Mouse (Mus musculus) hindbrain, postnatal 0 days (tissue): Measurements from ENCODE around the gene Mymk. TPM values are rescaled to one million over a fixed set of nuclear protein-coding genes. Genes with fewer than 3 reads are reported as not detected.

ENCODE experiments used
- ATAC-seq: fragments of 200-750 bp; cut with Nextera tagmentation; 2 replicates; pipeline ENCODE4 v1.8.0; 2017; ENCODE audit warnings: mild to moderate bottlenecking, moderate TSS enrichment, moderate library complexity
- DNase-seq: peaks from one replicate; pipeline ENCODE4 v3.0.0-alpha.2; 2015; ENCODE audit warnings: low spot score
- H3K27ac ChIP-seq: fragments of 300-500 bp; sonication (generic); 2 replicates; pipeline ENCODE4 v1.5.1; 2014; ENCODE audit warnings: mild to moderate bottlenecking
- H3K27me3 ChIP-seq: fragments of 300-500 bp; sonication (generic); 2 replicates; pipeline ENCODE4 v1.6.1; 2014; ENCODE audit warnings: low read length, mixed read lengths; ENCODE audit not compliant: insufficient read depth
- H3K36me3 ChIP-seq: fragments of 300-500 bp; sonication (generic); 2 replicates; pipeline ENCODE4 v1.6.1; 2014; ENCODE audit warnings: low read length, mixed read lengths; ENCODE audit not compliant: insufficient read depth
- H3K4me1 ChIP-seq: fragments of 300-500 bp; sonication (generic); 2 replicates; pipeline ENCODE4 v1.6.1; 2014; ENCODE audit warnings: antibody characterized with exemption, low read length, mixed read lengths; ENCODE audit not compliant: insufficient read depth
- H3K4me2 ChIP-seq: fragments of 300-500 bp; sonication (generic); 2 replicates; pipeline ENCODE4 v1.6.1; 2014; ENCODE audit warnings: low read depth, mild to moderate bottlenecking, low read length, moderate library complexity, mixed read lengths
- H3K4me3 ChIP-seq: fragments of 300-500 bp; sonication (generic); 2 replicates; pipeline ENCODE4 v1.5.1; 2014; ENCODE audit warnings: low read length
- H3K9ac ChIP-seq: fragments of 300-500 bp; sonication (generic); replicated peaks from 2 replicates; pipeline ENCODE4 v1.6.1; 2014; ENCODE audit warnings: mild to moderate bottlenecking, low read length, moderate library complexity, mixed read lengths
- H3K9me3 ChIP-seq: fragments of 300-500 bp; sonication (generic); 2 replicates; pipeline ENCODE4 v1.6.1; 2016; ENCODE audit warnings: low read length, mixed read lengths
- CTCF ChIP-seq: IDR thresholded peaks from 2 replicates; pipeline ENCODE4 v1.5.1; 2016; ENCODE audit warnings: antibody characterized with exemption, control low read depth, low read depth
- WGBS: fragments of 180-500 bp; shearing (Covaris S2); extraction: QIAGEN DNeasy Blood & Tissue Kit; methylation state at CpG from one replicate; pipeline ENCODE4 v1.1.7; 2014; 5-methylcytosine and 5-hydroxymethylcytosine counted together
- polyA plus RNA-seq: library from polyadenylated mRNA; unstranded; fragments of >200 nt; fragmentation: Nextera tagmentation; extraction: Ambion mirVana; gene quantifications from 2 replicates; pipeline ENCODE4 v1.2.1, GENCODE M21; 2015
- total RNA-seq: library from RNA; depleted of rRNA; stranded (reverse); fragments of >200 nt; gene quantifications from 2 replicates; pipeline ENCODE4 v1.2.3, GENCODE M21; 2014; rRNA removed

Gene Mymk
- total and polyA plus RNA-seq, 2 experiments from 2014 or later = 0.30 TPM; not detected in 1

DNA sequence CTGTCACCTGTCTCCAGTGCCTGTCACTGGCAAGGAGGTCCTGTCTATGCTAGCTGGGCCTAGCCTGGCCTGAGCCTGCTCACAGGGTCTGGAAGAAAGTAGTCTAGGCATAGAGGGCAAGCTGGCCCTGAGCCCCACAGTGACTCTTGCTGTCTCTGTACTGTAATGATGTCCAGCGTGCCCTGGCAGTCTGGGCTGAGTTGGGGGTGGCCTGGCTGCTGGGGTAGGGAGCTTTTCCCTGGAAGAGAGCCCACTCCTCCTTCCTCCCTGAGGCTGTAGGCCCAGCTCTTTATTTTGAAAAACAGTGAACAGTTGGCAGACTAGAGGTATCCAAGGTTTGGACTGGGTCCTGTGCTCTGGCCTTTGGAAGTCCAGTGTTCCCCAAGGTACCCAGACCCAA lies 50.9 kb downstream of the Mymk start:
- Histone ChIP-seq H3K36me3 (peaks cover 13% of the 10 kb centered on the region), H3K4me1 (no peaks in the 10 kb centered on the region), H3K4me3 (no peak overlapping the region), H3K9me3 (no peaks in the 10 kb centered on the region), H3K9ac (no peak overlapping the region), H3K4me2 (no peak overlapping the region), H3K27ac (peak overlapping the region; percentile 36; the same call in 1 of the 2 replicates), H3K27me3 (no peaks in the 10 kb centered on the region)
- ATAC-seq = peak; percentile 8; the same call in 1 of the 2 replicates
- DNase-seq = no peak
- TF ChIP-seq CTCF = no peak
- WGBS = 40% methylated on average over 1 of the region's 1 CpGs

DNA sequence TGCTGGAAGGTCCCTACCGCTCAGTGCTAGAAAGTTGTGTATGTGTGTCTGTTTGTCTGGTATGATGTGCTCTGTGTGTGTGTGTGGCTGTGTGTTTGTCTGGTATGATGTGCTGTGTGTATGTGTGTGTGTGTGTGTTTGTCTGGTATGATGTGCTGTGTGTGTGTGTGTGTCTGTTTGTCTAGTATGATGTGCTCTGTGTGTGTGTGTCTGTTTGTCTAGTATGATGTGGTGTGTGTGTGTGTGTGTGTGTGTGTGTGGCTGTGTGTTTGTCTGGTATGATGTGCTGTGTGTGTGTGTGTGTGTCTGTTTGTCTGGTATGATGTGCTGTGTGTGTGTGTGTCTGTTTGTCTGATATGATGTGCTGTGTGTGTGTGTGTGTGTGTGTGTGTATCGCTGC lies 52.4 kb downstream of the Mymk start:
- TF ChIP-seq CTCF = no peak
- no peaks in the 10 kb centered on the region for H3K27me3 ChIP-seq
- no peaks in the 10 kb centered on the region for H3K4me1 ChIP-seq
- no peaks in the 10 kb centered on the region for H3K9me3 ChIP-seq
- DNase-seq (no peak), ATAC-seq (no peak)
- no peak overlapping the region for H3K9ac ChIP-seq
- peaks cover 28% of the 10 kb centered on the region for H3K36me3 ChIP-seq
- WGBS = 93% methylated on average over 2 of the region's 2 CpGs
- no peak overlapping the region for H3K27ac ChIP-seq
- H3K4me3 ChIP-seq = no peak overlapping the region
- no peak overlapping the region for H3K4me2 ChIP-seq

DNA sequence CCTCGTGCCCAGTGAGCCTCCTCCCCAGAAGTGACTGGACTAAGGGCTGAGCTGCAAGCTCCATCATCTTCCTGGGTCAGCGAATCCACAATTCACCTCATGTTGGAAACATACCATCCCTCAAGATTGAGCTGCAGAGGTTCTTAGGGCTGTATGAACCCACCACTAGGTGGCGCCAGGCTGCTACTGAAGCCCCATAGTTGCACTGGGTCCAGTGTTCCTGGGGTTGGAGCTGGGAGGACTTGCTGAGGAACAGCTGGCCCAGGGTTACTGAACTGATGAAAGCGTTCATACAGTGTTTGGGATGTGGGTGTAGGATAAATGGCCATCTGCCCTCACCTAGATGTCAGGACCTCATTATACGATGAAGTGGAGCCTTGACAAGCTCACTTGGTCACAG lies 54.2 kb downstream of the Mymk start:
- TF ChIP-seq CTCF = peak; percentile 97
- Histone ChIP-seq H3K27ac (no peak overlapping the region), H3K4me1 (no peaks in the 10 kb centered on the region), H3K9ac (no peak overlapping the region), H3K4me2 (no peak overlapping the region), H3K36me3 (peaks cover 38% of the 10 kb centered on the region), H3K9me3 (no peaks in the 10 kb centered on the region), H3K27me3 (no peaks in the 10 kb centered on the region), H3K4me3 (no peak overlapping the region)
- DNase-seq (peak; percentile 81), ATAC-seq (peak; percentile 81)
- WGBS = 50% methylated on average over 5 of the region's 5 CpGs

Other genes starting within 250 kb of the Mymk start
- 0.86 TPM in 1 of 2 replicates, not detected in the other for gene Abo, start 207.2 kb downstream of the Mymk start, total RNA-seq
- not detected in 2 replicates for gene Abo, start 207.2 kb downstream of the Mymk start, polyA plus RNA-seq
- 13.9 and 16.5 TPM in 2 replicates for gene Surf6, start 169.3 kb downstream of the Mymk start, total RNA-seq
- gene Surf6, start 169.3 kb downstream of the Mymk start, polyA plus RNA-seq = 20.5 and 22.3 TPM in 2 replicates
- 116 and 122 TPM in 2 replicates for gene Med22, start 161.5 kb downstream of the Mymk start, total RNA-seq
- gene Med22, start 161.5 kb downstream of the Mymk start, polyA plus RNA-seq = 125 and 141 TPM in 2 replicates
- 863 and 1,008 TPM in 2 replicates for gene Rpl7a, start 161.4 kb downstream of the Mymk start, total RNA-seq
- 446 and 467 TPM in 2 replicates for gene Rpl7a, start 161.4 kb downstream of the Mymk start, polyA plus RNA-seq
- gene Surf2, start 155.8 kb downstream of the Mymk start, total RNA-seq = 16.3 and 24.4 TPM in 2 replicates
- 50.4 and 54.6 TPM in 2 replicates for gene Surf2, start 155.8 kb downstream of the Mymk start, polyA plus RNA-seq
- 63.1 and 63.4 TPM in 2 replicates for gene Surf1, start 155.6 kb downstream of the Mymk start, total RNA-seq
- gene Surf1, start 155.6 kb downstream of the Mymk start, polyA plus RNA-seq = 112 and 117 TPM in 2 replicates
- gene Surf4, start 138.3 kb downstream of the Mymk start, total RNA-seq = 126 TPM in 2 replicates
- 97.8 and 107 TPM in 2 replicates for gene Surf4, start 138.3 kb downstream of the Mymk start, polyA plus RNA-seq
- not detected in 2 replicates for gene Stkld1, start 138.1 kb downstream of the Mymk start, total RNA-seq
- 0.23 and 0.33 TPM in 2 replicates for gene Stkld1, start 138.1 kb downstream of the Mymk start, polyA plus RNA-seq
- gene Rexo4, start 107.8 kb downstream of the Mymk start, total RNA-seq = 35.3 and 38.0 TPM in 2 replicates
- 25.0 and 26.3 TPM in 2 replicates for gene Rexo4, start 107.8 kb downstream of the Mymk start, polyA plus RNA-seq
- gene Adamts13, start 98.8 kb downstream of the Mymk start, total RNA-seq = not detected in 2 replicates
- not detected in 2 replicates for gene Adamts13, start 98.8 kb downstream of the Mymk start, polyA plus RNA-seq
- 50.1 and 50.4 TPM in 2 replicates for gene Cacfd1, start 62.3 kb downstream of the Mymk start, total RNA-seq
- 89.1 and 90.6 TPM in 2 replicates for gene Cacfd1, start 62.3 kb downstream of the Mymk start, polyA plus RNA-seq
- gene Slc2a6, start 44.2 kb downstream of the Mymk start, total RNA-seq = 29.2 and 30.9 TPM in 2 replicates
- 16.7 and 19.2 TPM in 2 replicates for gene Slc2a6, start 44.2 kb downstream of the Mymk start, polyA plus RNA-seq
- gene Adamtsl2, start 7.2 kb upstream of the Mymk start, total RNA-seq = 8.7 and 9.9 TPM in 2 replicates
- 4.4 and 5.3 TPM in 2 replicates for gene Adamtsl2, start 7.2 kb upstream of the Mymk start, polyA plus RNA-seq
- gene Fam163b, start 70.3 kb upstream of the Mymk start, total RNA-seq = 7.1 and 8.5 TPM in 2 replicates
- gene Fam163b, start 70.3 kb upstream of the Mymk start, polyA plus RNA-seq = 9.6 and 10.3 TPM in 2 replicates
- gene Dbh, start 93.1 kb upstream of the Mymk start, total RNA-seq = 14.0 and 16.5 TPM in 2 replicates
- 9.3 and 11.2 TPM in 2 replicates for gene Dbh, start 93.1 kb upstream of the Mymk start, polyA plus RNA-seq
- 14.2 and 22.3 TPM in 2 replicates for gene Sardh, start 176.2 kb upstream of the Mymk start, total RNA-seq
- gene Sardh, start 176.2 kb upstream of the Mymk start, polyA plus RNA-seq = 10.4 and 10.8 TPM in 2 replicates